Mouse (Mus musculus) CD4-positive, CD25-positive, alpha-beta regulatory T cell, adult 9 weeks (primary cell): ENCODE results near the gene Ugt1a5. TPM values are rescaled to one million over a fixed set of nuclear protein-coding genes. Genes with fewer than 3 reads are reported as not detected.

Experiments used
- polyA plus RNA-seq: library from polyadenylated mRNA; unstranded; fragments of 100-300 nt; shearing (Covaris generic); gene quantifications from one replicate; pipeline ENCODE4 v1.2.1, GENCODE M21; 2017

The Ugt1a5 gene
- polyA plus RNA-seq = not detected

DNA sequence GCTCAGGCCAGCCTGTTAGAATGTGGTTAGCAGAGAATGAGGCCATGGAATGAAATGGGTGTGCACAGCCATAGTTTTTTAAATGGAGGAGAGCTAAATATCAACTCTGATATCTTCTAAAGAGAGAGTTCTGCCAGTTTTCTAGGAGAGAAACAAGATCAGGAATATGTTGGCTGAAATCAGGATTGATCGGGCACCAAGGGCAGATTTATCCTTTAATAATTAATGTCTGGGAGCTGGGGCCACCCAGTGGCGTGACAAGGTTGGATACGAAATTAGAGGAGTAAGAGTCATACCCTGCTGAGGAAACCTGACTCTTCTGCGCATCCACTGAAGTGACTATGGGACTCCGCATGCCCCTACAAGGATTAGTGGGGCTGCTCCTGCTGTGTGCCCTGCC lies at the start of gene Ugt1a5:
Gene Ugt1a5 (plus strand): TSS at position 302 of the 400 bp plus-strand sequence.

DNA sequence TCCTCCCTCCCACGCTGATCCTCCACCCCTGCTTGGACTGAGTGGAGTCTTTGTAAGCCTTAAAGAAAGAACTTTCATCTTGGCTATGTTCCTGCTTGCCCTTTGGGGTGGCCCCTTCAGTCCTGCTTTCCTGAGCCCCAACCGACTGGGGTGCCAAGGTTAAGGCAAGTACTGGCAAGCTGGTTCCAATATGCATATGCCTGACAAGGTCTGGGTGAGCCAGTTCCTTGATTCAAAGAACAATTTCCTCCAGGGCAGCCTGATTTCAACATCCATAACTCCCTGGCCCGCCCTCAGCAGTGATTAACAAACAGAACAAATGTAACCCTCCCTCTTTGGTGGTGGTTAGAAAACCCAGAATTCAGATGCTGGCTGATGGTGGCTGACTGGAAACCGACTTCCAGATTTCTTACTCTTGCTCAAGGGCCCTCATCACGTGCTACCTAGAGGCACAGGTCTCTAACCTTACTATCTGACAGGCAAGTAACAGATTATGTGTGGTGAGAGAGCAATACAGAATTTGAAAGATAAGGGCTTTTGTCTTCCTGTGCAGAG lies 31.3 kb upstream of the Ugt1a5 start, which contains the start of gene Ugt1a6a:
Gene Ugt1a6a (plus strand): TSS at position 353 of the 555 bp plus-strand sequence.

DNA sequence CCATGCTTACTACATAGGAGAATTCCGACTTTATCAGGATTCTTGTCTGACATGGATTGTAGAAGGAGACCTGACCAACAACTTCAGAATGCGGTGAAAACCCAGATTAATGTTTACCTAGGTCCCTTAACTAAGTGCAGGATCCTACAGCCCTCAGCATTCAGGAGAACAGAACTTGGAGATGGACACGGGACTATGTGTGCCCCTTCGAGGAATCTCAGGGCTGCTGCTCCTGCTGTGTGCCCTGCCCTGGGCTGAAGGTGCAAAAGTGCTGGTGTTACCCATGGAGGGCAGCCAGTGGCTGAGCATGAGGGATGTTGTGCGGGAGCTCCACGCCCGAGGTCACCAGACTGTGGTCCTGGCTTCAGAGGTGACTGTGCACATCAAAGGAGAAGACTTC lies 34.6 kb downstream of the Ugt1a5 start, which contains the start of gene Ugt1a2:
Gene Ugt1a2 (plus strand): TSS at position 146 of the 400 bp plus-strand sequence.

DNA sequence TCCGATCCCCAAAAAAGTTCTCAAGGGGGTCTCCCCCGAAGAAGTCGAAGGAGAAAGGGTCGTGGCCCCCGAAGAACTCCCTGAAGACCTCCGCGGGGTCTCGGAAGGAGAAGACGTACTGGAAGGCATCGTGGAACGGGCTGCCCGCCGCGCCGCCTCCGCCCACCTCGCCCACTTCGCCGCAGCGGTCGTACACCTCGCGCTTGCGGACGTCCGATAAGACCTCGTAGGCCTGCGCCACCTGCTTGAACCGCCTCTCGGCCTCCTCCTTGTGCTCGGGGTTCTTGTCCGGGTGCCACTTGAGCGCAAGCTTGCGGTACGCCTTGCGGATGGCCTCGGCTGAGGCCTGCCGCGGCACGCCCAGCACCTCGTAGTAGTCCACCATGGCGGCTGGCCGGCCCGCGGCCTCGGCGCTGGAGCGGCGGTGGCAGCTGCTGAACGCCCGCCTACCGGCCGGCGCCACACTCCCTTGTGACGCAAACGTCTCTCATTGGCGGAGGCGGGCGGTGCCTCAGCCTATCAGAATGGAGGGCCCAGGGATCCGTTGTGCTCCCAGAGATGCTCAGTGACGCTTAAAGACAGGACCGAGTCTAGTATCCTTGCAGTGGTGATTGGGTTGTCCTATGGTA lies 39.6 kb downstream of the Ugt1a5 start, which contains the start of gene Dnajb3:
Gene Dnajb3 (minus strand): TSS at position 489 of the 629 bp plus-strand sequence.

DNA sequence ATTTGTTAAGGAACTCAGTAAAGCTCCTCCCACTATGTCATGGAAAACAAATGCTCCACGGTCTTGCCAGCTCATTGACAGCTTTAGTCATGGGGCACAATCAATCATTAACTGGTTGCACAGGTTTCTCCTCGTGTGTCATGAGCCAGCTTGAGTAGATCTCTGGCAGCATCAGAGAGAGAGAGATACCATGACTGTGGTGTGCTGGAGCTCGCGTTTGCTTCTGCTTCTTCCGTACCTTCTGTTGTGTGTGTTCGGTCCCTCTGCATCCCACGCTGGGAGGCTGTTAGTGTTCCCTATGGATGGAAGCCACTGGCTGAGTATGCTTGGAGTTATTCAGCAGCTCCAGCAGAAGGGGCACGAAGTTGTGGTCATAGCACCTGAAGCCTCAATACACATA lies 46.0 kb downstream of the Ugt1a5 start, which contains the start of gene Ugt1a1:
Gene Ugt1a1 (plus strand): TSS at position 148 of the 400 bp plus-strand sequence.

DNA sequence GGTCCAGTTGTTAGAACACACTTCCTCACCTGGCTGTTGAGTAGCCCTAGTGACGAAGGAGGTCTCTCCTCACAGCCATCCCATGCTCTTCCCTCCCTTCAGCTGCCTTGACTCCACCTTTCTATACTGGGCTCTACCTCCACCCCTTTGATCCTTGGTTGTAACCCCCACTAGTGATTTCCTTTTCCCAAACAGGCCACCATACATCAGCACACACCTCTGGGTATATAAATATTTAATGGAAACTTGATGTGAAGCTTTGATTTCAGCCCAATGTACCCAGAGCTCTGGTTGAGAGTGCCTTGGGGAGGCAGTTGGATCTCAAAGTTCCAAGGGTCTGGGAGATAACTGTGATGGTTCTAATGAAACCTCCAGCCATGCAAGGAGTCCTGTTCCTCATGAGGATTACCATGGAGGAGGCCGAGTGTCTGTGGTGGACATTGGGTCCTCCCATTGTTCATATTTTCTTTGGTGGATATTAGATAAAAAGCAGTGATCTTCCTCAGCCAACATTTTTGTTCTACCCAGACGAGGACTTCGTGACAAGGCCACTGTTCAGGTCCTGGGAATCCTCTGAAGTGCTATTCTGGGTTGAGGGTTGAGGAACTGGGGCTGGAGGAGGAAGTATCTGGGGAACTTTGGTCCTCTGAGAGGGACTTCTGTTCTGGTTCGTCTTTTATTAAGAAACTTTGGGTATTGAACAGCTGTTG lies 61.0 kb downstream of the Ugt1a5 start, which contains the start of gene Mroh2a:
Gene Mroh2a (plus strand): TSS at position 317 of the 710 bp plus-strand sequence.

Other genes with a start within 250 kb of the Ugt1a5 start
- 25.0 TPM for gene Usp40, start 157.5 kb upstream of the Ugt1a5 start, polyA plus RNA-seq
- not detected for gene Ugt1a10, start 110.6 kb upstream of the Ugt1a5 start, polyA plus RNA-seq
- not detected for gene Ugt1a9, start 95.2 kb upstream of the Ugt1a5 start, polyA plus RNA-seq
- gene Ugt1a8, start 78.2 kb upstream of the Ugt1a5 start, polyA plus RNA-seq = not detected
- gene Ugt1a7c, start 71.0 kb upstream of the Ugt1a5 start, polyA plus RNA-seq = 1.2 TPM
- gene Ugt1a6b, start 62.8 kb upstream of the Ugt1a5 start, polyA plus RNA-seq = not detected
- gene Ugt1a6a, start 31.2 kb upstream of the Ugt1a5 start, polyA plus RNA-seq = 0.21 TPM
- gene Ugt1a2, start 34.6 kb downstream of the Ugt1a5 start, polyA plus RNA-seq = not detected
- gene Dnajb3, start 39.8 kb downstream of the Ugt1a5 start, polyA plus RNA-seq = 0.61 TPM
- not detected for gene Ugt1a1, start 45.9 kb downstream of the Ugt1a5 start, polyA plus RNA-seq
- 1.6 TPM for gene Mroh2a, start 61.0 kb downstream of the Ugt1a5 start, polyA plus RNA-seq
- gene Hjurp, start 111.6 kb downstream of the Ugt1a5 start, polyA plus RNA-seq = 111 TPM
- gene Trpm8, start 111.6 kb downstream of the Ugt1a5 start, polyA plus RNA-seq = not detected
- gene Spp2, start 240.9 kb downstream of the Ugt1a5 start, polyA plus RNA-seq = not detected